Mouse (Mus musculus): Measurements from ENCODE around the gene Supt3. TPM values are rescaled to one million over a fixed set of nuclear protein-coding genes. Genes with fewer than 3 reads are reported as not detected.

Supt3 gene
- polyA plus RNA-seq, 1 experiment from 2014 or later = 18.1 TPM

- Histone ChIP-seq H3K36me3 (no peaks in the 10 kb centered on the region), H3K9me3 (replicated peaks) (no peaks in the 10 kb centered on the region), H3K27me3 (no peaks in the 10 kb centered on the region), H3K4me3 (replicated peaks) (no peak overlapping the region), H3K27ac (replicated peaks) (no peak overlapping the region), H3K4me1 (peaks cover 18% of the 10 kb centered on the region), H3K4me2 (replicated peaks) (no peak overlapping the region), H3K9ac (no peak overlapping the region)
- 80% methylated on average over 5 of the region's 5 CpGs for WGBS
- ATAC-seq (ENCODE audit: insufficient number of reproducible peaks, low FRiP score, low TSS enrichment, low read depth) = no peak
Observed at GRCm38 (mm10) chr17:45086361-45086760, 309.4 kb downstream of the Supt3 start.

GRCm38 (mm10) chr17:45087022-45087421 is 310.1 kb downstream of the Supt3 start:
- H3K4me1 ChIP-seq = peaks cover 16% of the 10 kb centered on the region
- no peak for ATAC-seq (ENCODE audit: insufficient number of reproducible peaks, low FRiP score, low TSS enrichment, low read depth)
- 47% methylated on average over 5 of the region's 5 CpGs for WGBS
- no peak overlapping the region for H3K4me2 ChIP-seq (replicated peaks)
- no peak overlapping the region for H3K9ac ChIP-seq
- no peaks in the 10 kb centered on the region for H3K9me3 ChIP-seq (replicated peaks)
- no peaks in the 10 kb centered on the region for H3K27me3 ChIP-seq
- no peak overlapping the region for H3K27ac ChIP-seq (replicated peaks)
- no peak overlapping the region for H3K4me3 ChIP-seq (replicated peaks)
- no peaks in the 10 kb centered on the region for H3K36me3 ChIP-seq

GRCm38 (mm10) chr17:45101064-45101463 is 324.1 kb downstream of the Supt3 start:
- no peak for ATAC-seq (ENCODE audit: insufficient number of reproducible peaks, low FRiP score, low TSS enrichment, low read depth)
- Histone ChIP-seq H3K4me3 (replicated peaks) (no peak overlapping the region), H3K9me3 (replicated peaks) (no peaks in the 10 kb centered on the region), H3K27me3 (no peaks in the 10 kb centered on the region), H3K4me2 (replicated peaks) (no peak overlapping the region), H3K36me3 (no peaks in the 10 kb centered on the region), H3K9ac (no peak overlapping the region), H3K27ac (replicated peaks) (no peak overlapping the region), H3K4me1 (no peaks in the 10 kb centered on the region)
- 65% methylated on average over 7 of the region's 7 CpGs for WGBS

GRCm38 (mm10) chr17:45115386-45115785 is 338.4 kb downstream of the Supt3 start:
- no peak overlapping the region for H3K27ac ChIP-seq (replicated peaks)
- H3K4me3 ChIP-seq (replicated peaks) = no peak overlapping the region
- H3K9me3 ChIP-seq (replicated peaks) = no peaks in the 10 kb centered on the region
- H3K9ac ChIP-seq = no peak overlapping the region
- no peak overlapping the region for H3K4me2 ChIP-seq (replicated peaks)
- no peak for ATAC-seq (ENCODE audit: insufficient number of reproducible peaks, low FRiP score, low TSS enrichment, low read depth)
- no peaks in the 10 kb centered on the region for H3K27me3 ChIP-seq
- no peaks in the 10 kb centered on the region for H3K36me3 ChIP-seq
- 74% methylated on average over 3 of the region's 3 CpGs for WGBS
- peaks cover 25% of the 10 kb centered on the region for H3K4me1 ChIP-seq

- Histone ChIP-seq H3K9ac (no peak overlapping the region), H3K4me1 (peaks cover 25% of the 10 kb centered on the region), H3K27ac (replicated peaks) (peak overlapping the region; percentile 65), H3K4me3 (replicated peaks) (no peak overlapping the region), H3K27me3 (no peaks in the 10 kb centered on the region), H3K36me3 (no peaks in the 10 kb centered on the region), H3K4me2 (replicated peaks) (peak overlapping the region; percentile 25; the same call in 1 of the 2 replicates), H3K9me3 (replicated peaks) (no peaks in the 10 kb centered on the region)
- ATAC-seq (ENCODE audit: insufficient number of reproducible peaks, low FRiP score, low TSS enrichment, low read depth) = peak; percentile 39; the same call in 1 of the 2 replicates
- WGBS = 28% methylated on average over 12 of the region's 12 CpGs
Observed at GRCm38 (mm10) chr17:45118565-45119471, 341.9 kb downstream of the Supt3 start.

GRCm38 (mm10) chr17:45119609-45120201 is 342.8 kb downstream of the Supt3 start:
- H3K9ac ChIP-seq = no peak overlapping the region
- H3K4me1 ChIP-seq = peaks cover 25% of the 10 kb centered on the region
- H3K27ac ChIP-seq (replicated peaks) = peak overlapping the region; percentile 65; the same call in 1 of the 2 replicates
- H3K36me3 ChIP-seq = no peaks in the 10 kb centered on the region
- 62% methylated on average over 18 of the region's 18 CpGs for WGBS
- H3K9me3 ChIP-seq (replicated peaks) = no peaks in the 10 kb centered on the region
- no peak for ATAC-seq (ENCODE audit: insufficient number of reproducible peaks, low FRiP score, low TSS enrichment, low read depth)
- no peak overlapping the region for H3K4me3 ChIP-seq (replicated peaks)
- H3K4me2 ChIP-seq (replicated peaks) = no peak overlapping the region
- H3K27me3 ChIP-seq = no peaks in the 10 kb centered on the region

- no peak overlapping the region for H3K4me2 ChIP-seq (replicated peaks)
- no peak overlapping the region for H3K9ac ChIP-seq
- H3K27ac ChIP-seq (replicated peaks) = no peak overlapping the region
- H3K4me3 ChIP-seq (replicated peaks) = no peak overlapping the region
- no peak for ATAC-seq (ENCODE audit: insufficient number of reproducible peaks, low FRiP score, low TSS enrichment, low read depth)
- H3K36me3 ChIP-seq = no peaks in the 10 kb centered on the region
- no peaks in the 10 kb centered on the region for H3K9me3 ChIP-seq (replicated peaks)
- peaks cover 15% of the 10 kb centered on the region; the same call in 1 of the 2 replicates for H3K4me1 ChIP-seq
- no peaks in the 10 kb centered on the region for H3K27me3 ChIP-seq
- 92% methylated on average over 3 of the region's 3 CpGs for WGBS
Observed at GRCm38 (mm10) chr17:45123856-45124255, 346.9 kb downstream of the Supt3 start.

- no peak overlapping the region for H3K4me3 ChIP-seq (replicated peaks)
- H3K9ac ChIP-seq = no peak overlapping the region
- 88% methylated on average over 4 of the region's 4 CpGs for whole genome bisulfite sequencing
- no peaks in the 10 kb centered on the region for H3K4me1 ChIP-seq
- H3K36me3 ChIP-seq = no peaks in the 10 kb centered on the region
- H3K27ac ChIP-seq (replicated peaks) = no peak overlapping the region
- no peaks in the 10 kb centered on the region for H3K9me3 ChIP-seq (replicated peaks)
- H3K4me2 ChIP-seq (replicated peaks) = no peak overlapping the region
- no peak for ATAC-seq (ENCODE audit: insufficient number of reproducible peaks, low FRiP score, low TSS enrichment, low read depth)
- H3K27me3 ChIP-seq = no peaks in the 10 kb centered on the region
Observed at GRCm38 (mm10) chr17:45128611-45129010, 351.7 kb downstream of the Supt3 start.

- no peaks in the 10 kb centered on the region for H3K27me3 ChIP-seq
- H3K27ac ChIP-seq (replicated peaks) = no peak overlapping the region
- H3K9me3 ChIP-seq (replicated peaks) = no peaks in the 10 kb centered on the region
- no peak overlapping the region for H3K4me3 ChIP-seq (replicated peaks)
- no peaks in the 10 kb centered on the region for H3K36me3 ChIP-seq
- no peak for ATAC-seq (ENCODE audit: insufficient number of reproducible peaks, low FRiP score, low TSS enrichment, low read depth)
- 88% methylated on average over 10 of the region's 10 CpGs for WGBS
- H3K4me1 ChIP-seq = no peaks in the 10 kb centered on the region
- no peak overlapping the region for H3K9ac ChIP-seq
- H3K4me2 ChIP-seq (replicated peaks) = no peak overlapping the region
Observed at GRCm38 (mm10) chr17:45133501-45134400, 356.8 kb downstream of the Supt3 start.

- no peaks in the 10 kb centered on the region for H3K9me3 ChIP-seq (replicated peaks)
- 94% methylated on average over 6 of the region's 6 CpGs for WGBS
- no peak overlapping the region for H3K4me2 ChIP-seq (replicated peaks)
- H3K36me3 ChIP-seq = no peaks in the 10 kb centered on the region
- H3K4me1 ChIP-seq = no peaks in the 10 kb centered on the region
- H3K27ac ChIP-seq (replicated peaks) = no peak overlapping the region
- no peak overlapping the region for H3K4me3 ChIP-seq (replicated peaks)
- no peak for ATAC-seq (ENCODE audit: insufficient number of reproducible peaks, low FRiP score, low TSS enrichment, low read depth)
- no peaks in the 10 kb centered on the region for H3K27me3 ChIP-seq
- no peak overlapping the region for H3K9ac ChIP-seq
Observed at GRCm38 (mm10) chr17:45136491-45136890, 359.5 kb downstream of the Supt3 start.

GRCm38 (mm10) chr17:45143043-45143442 is 366.1 kb downstream of the Supt3 start:
- Histone ChIP-seq H3K9me3 (replicated peaks) (no peaks in the 10 kb centered on the region), H3K27ac (replicated peaks) (no peak overlapping the region), H3K4me3 (replicated peaks) (no peak overlapping the region), H3K27me3 (no peaks in the 10 kb centered on the region), H3K4me1 (0 out of 2 replicates have a peak, but pooled peaks cover 4% of the 10 kb centered on the region), H3K4me2 (replicated peaks) (no peak overlapping the region), H3K36me3 (no peaks in the 10 kb centered on the region), H3K9ac (no peak overlapping the region)
- ATAC-seq (ENCODE audit: insufficient number of reproducible peaks, low FRiP score, low TSS enrichment, low read depth) = no peak
- 76% methylated on average over 6 of the region's 6 CpGs for WGBS
